Mouse (Mus musculus) adrenal gland, postnatal 4 days (tissue): ENCODE measurements around the gene Pou3f1. TPM values are rescaled to one million over a fixed set of nuclear protein-coding genes. Genes with fewer than 3 reads are reported as not detected.

Experiments used
- DNase-seq, 2 experiments: peaks; one replicate each; pipeline ENCODE4 v3.0.0; 2021 to 2022; ENCODE audit warnings: low spot score in 2 of 2, mixed read lengths in 2 of 2
- total RNA-seq, 2 experiments: library from RNA; stranded (reverse); gene quantifications; 2 replicates each; pipeline ENCODE4 v1.2.3; 2021

Gene Pou3f1
- total RNA-seq, 2 experiments from 2014 or later: 0.23 to 0.34 TPM

- DNase-seq: peak; percentile 43 to 45
These were observed 445 bp downstream of the Pou3f1 start for GRCm38 (mm10) chr4:124656854-124657650.

- no peak for DNase-seq
These were observed 1.2 kb downstream of the Pou3f1 start for GRCm38 (mm10) chr4:124657781-124658180.

- no peak for DNase-seq
These were observed 1.8 kb downstream of the Pou3f1 start for GRCm38 (mm10) chr4:124658412-124658851.

GRCm38 (mm10) chr4:124659251-124660217, 2.9 kb downstream of the Pou3f1 start:
- no peak for DNase-seq

GRCm38 (mm10) chr4:124660603-124661002, 4.0 kb downstream of the Pou3f1 start:
- no peak for DNase-seq

GRCm38 (mm10) chr4:124663034-124663433, 6.4 kb downstream of the Pou3f1 start:
- no peak for DNase-seq

- DNase-seq: no peak
These were observed 7.6 kb downstream of the Pou3f1 start for GRCm38 (mm10) chr4:124664185-124664584.

- no peak for DNase-seq
These were observed 8.0 kb downstream of the Pou3f1 start for GRCm38 (mm10) chr4:124664604-124665003.

- DNase-seq: no peak
These were observed 10.9 kb downstream of the Pou3f1 start for GRCm38 (mm10) chr4:124667476-124668033.

GRCm38 (mm10) chr4:124668078-124668477, 11.5 kb downstream of the Pou3f1 start:
- DNase-seq: no peak

- no peak for DNase-seq
These were observed 13.6 kb downstream of the Pou3f1 start for GRCm38 (mm10) chr4:124670232-124670631.

GRCm38 (mm10) chr4:124671583-124671982, 15.0 kb downstream of the Pou3f1 start:
- no peak for DNase-seq

- no peak for DNase-seq
These were observed 16.0 kb downstream of the Pou3f1 start for GRCm38 (mm10) chr4:124672347-124673320.

- DNase-seq: no peak
These were observed 17.9 kb downstream of the Pou3f1 start for GRCm38 (mm10) chr4:124674334-124675032.

GRCm38 (mm10) chr4:124675037-124675436, 18.4 kb downstream of the Pou3f1 start:
- DNase-seq: no peak

- no peak for DNase-seq
These were observed 19.4 kb downstream of the Pou3f1 start for GRCm38 (mm10) chr4:124675958-124676357.

- DNase-seq: no peak
These were observed 25.7 kb downstream of the Pou3f1 start for GRCm38 (mm10) chr4:124682270-124682669.

- DNase-seq: no peak
These were observed 26.9 kb downstream of the Pou3f1 start for GRCm38 (mm10) chr4:124683474-124683873.

- no peak for DNase-seq
These were observed 28.4 kb downstream of the Pou3f1 start for GRCm38 (mm10) chr4:124685004-124685403.

- DNase-seq: no peak
These were observed 28.8 kb downstream of the Pou3f1 start for GRCm38 (mm10) chr4:124685453-124685852.
